Mouse (Mus musculus) MEL (cell line): ENCODE results near the gene Xpot. TPM values are rescaled to one million over a fixed set of nuclear protein-coding genes. Genes with fewer than 3 reads are reported as not detected.

Experiments
- DNase-seq: peaks from one replicate; pipeline ENCODE4 v3.0.0; 2011; ENCODE audit warnings: low read depth, low spot score
- H3K27ac ChIP-seq: 2 replicates; pipeline ENCODE4 v1.5.1; 2012; ENCODE audit warnings: low read depth, mild to moderate bottlenecking, control low read depth, low read length, moderate library complexity; ENCODE audit not compliant: control insufficient read depth
- H3K27me3 ChIP-seq, 2 experiments: fragments of 150-350 bp in 1 of 2; sonication (generic) in 1 of 2; 2 replicates each; pipeline ENCODE4 v1.6.1; 2012; ENCODE audit warnings: low read length in 2 of 2, mild to moderate bottlenecking in 2 of 2, improper control_type of control experiment in 1 of 2, moderate library complexity in 1 of 2; ENCODE audit not compliant: insufficient read depth in 2 of 2, control insufficient read depth in 1 of 2
- H3K36me3 ChIP-seq, 2 experiments: 2 replicates each; pipeline ENCODE4 v1.6.1; 2012 to 2014; ENCODE audit warnings: low read length in 2 of 2, improper control_type of control experiment in 1 of 2, inconsistent platforms in 1 of 2, mild to moderate bottlenecking in 1 of 2; ENCODE audit not compliant: insufficient read depth in 2 of 2, control insufficient read depth in 1 of 2
- H3K4me1 ChIP-seq, 2 experiments: fragments of 150-350 bp in 1 of 2; sonication (generic) in 1 of 2; 2 replicates each; pipeline ENCODE4 v1.6.1; 2012; ENCODE audit warnings: low read length in 2 of 2, improper control_type of control experiment in 1 of 2, mild to moderate bottlenecking in 1 of 2; ENCODE audit not compliant: insufficient read depth in 2 of 2, control insufficient read depth in 1 of 2
- H3K4me3 ChIP-seq, 2 experiments: fragments of 150-350 bp in 1 of 2; sonication (generic) in 1 of 2; 2 replicates each; pipeline ENCODE4 v1.5.1; 2012; ENCODE audit warnings: low read depth in 2 of 2, low read length in 2 of 2, mild to moderate bottlenecking in 2 of 2, moderate library complexity in 2 of 2, control low read depth in 1 of 2, improper control_type of control experiment in 1 of 2; ENCODE audit not compliant: control insufficient read depth in 1 of 2, insufficient read depth in 1 of 2
- H3K79me2 ChIP-seq: 2 replicates; pipeline ENCODE4 v1.6.1; 2012; ENCODE audit warnings: mild to moderate bottlenecking, low read length, moderate library complexity; ENCODE audit not compliant: control insufficient read depth, poor library complexity, insufficient read depth
- H3K9ac ChIP-seq: 2 replicates; pipeline ENCODE4 v1.6.1; 2012; ENCODE audit warnings: low read depth, mild to moderate bottlenecking, control low read depth, low read length, moderate library complexity; ENCODE audit not compliant: control insufficient read depth, poor library complexity, severe bottlenecking
- H3K9me3 ChIP-seq: fragments of 150-350 bp; sonication (generic); replicated peaks from 2 replicates; pipeline ENCODE4 v1.6.1; 2012; ENCODE audit warnings: mild to moderate bottlenecking, low read length, improper control_type of control experiment, moderate library complexity; ENCODE audit not compliant: insufficient read depth
- BHLHE40 ChIP-seq: IDR thresholded peaks from 2 replicates; pipeline ENCODE4 v1.6.1; 2012; ENCODE audit warnings: low read depth, mild to moderate bottlenecking, inconsistent platforms, low read length, improper control_type of control experiment, borderline replicate concordance
- CHD1 ChIP-seq: IDR thresholded peaks from 2 replicates; pipeline ENCODE4 v1.6.1; 2012; ENCODE audit warnings: low read depth, mild to moderate bottlenecking, inconsistent platforms, low read length, improper control_type of control experiment
- CHD2 ChIP-seq: IDR thresholded peaks from 2 replicates; pipeline ENCODE4 v1.6.1; 2011; ENCODE audit warnings: low read length, improper control_type of control experiment
- CTCF ChIP-seq, 3 experiments: IDR thresholded peaks in 2 of 3; conservative IDR thresholded peaks in 1 of 3; 2 replicates each; pipeline ENCODE4 v1.5.1; 2011 to 2012; ENCODE audit warnings: low read length in 3 of 3, low read depth in 2 of 3, mild to moderate bottlenecking in 2 of 3, improper control_type of control experiment in 1 of 3, inconsistent platforms in 1 of 3, mixed read lengths in 1 of 3, moderate library complexity in 1 of 3; ENCODE audit not compliant: control insufficient read depth in 1 of 3, insufficient read depth in 1 of 3, poor library complexity in 1 of 3, severe bottlenecking in 1 of 3
- ELF1 ChIP-seq: IDR thresholded peaks from 2 replicates; pipeline ENCODE4 v1.6.1; 2014; ENCODE audit warnings: low read depth, mild to moderate bottlenecking, inconsistent platforms, low read length, improper control_type of control experiment, moderate library complexity
- ETS1 ChIP-seq: IDR thresholded peaks from 2 replicates; pipeline ENCODE4 v1.6.1; 2012; ENCODE audit warnings: low read depth, mild to moderate bottlenecking, inconsistent platforms, low read length, improper control_type of control experiment, moderate library complexity
- HCFC1 ChIP-seq: IDR thresholded peaks from 2 replicates; pipeline ENCODE4 v1.6.1; 2012; ENCODE audit warnings: low read depth, mild to moderate bottlenecking, inconsistent platforms, low read length, improper control_type of control experiment, moderate library complexity
- JUND ChIP-seq: IDR thresholded peaks from 2 replicates; pipeline ENCODE4 v1.6.1; 2011; ENCODE audit warnings: low read depth, mild to moderate bottlenecking, improper control_type of control experiment, low read length
- KAT2A ChIP-seq: conservative IDR thresholded peaks from 2 replicates; pipeline ENCODE4 v1.6.1; 2012; ENCODE audit warnings: low read depth, low read length, improper control_type of control experiment, inconsistent platforms
- MAX ChIP-seq: IDR thresholded peaks from 2 replicates; pipeline ENCODE4 v1.6.1; 2011; ENCODE audit warnings: low read length, improper control_type of control experiment
- MAZ ChIP-seq: IDR thresholded peaks from 2 replicates; pipeline ENCODE4 v1.6.1; 2012; ENCODE audit warnings: low read depth, mild to moderate bottlenecking, inconsistent platforms, low read length, improper control_type of control experiment
- MEF2A ChIP-seq: IDR thresholded peaks from 2 replicates; pipeline ENCODE4 v1.6.1; 2014; ENCODE audit warnings: low read depth, mild to moderate bottlenecking, inconsistent platforms, low read length, improper control_type of control experiment; ENCODE audit not compliant: poor library complexity, insufficient replicate concordance, severe bottlenecking; ENCODE audit errors: extremely low read depth
- MXI1 ChIP-seq: IDR thresholded peaks from 2 replicates; pipeline ENCODE4 v1.6.1; 2011; ENCODE audit warnings: mild to moderate bottlenecking, low read depth, low read length, improper control_type of control experiment
- MYB ChIP-seq: IDR thresholded peaks from 2 replicates; pipeline ENCODE4 v1.6.1; 2011; ENCODE audit warnings: mild to moderate bottlenecking, low read depth, low read length, improper control_type of control experiment
- MYC ChIP-seq: IDR thresholded peaks from 2 replicates; pipeline ENCODE4 v1.6.1; 2011; ENCODE audit warnings: low read depth, mild to moderate bottlenecking, low read length, improper control_type of control experiment, moderate library complexity
- NELFE ChIP-seq: IDR thresholded peaks from 2 replicates; pipeline ENCODE4 v1.6.1; 2011; ENCODE audit warnings: low read depth, low read length, improper control_type of control experiment
- NRF1 ChIP-seq: IDR thresholded peaks from 2 replicates; pipeline ENCODE4 v1.6.1; 2014; ENCODE audit warnings: low read depth, mild to moderate bottlenecking, inconsistent platforms, low read length, improper control_type of control experiment, moderate library complexity; ENCODE audit not compliant: poor library complexity, insufficient read depth, severe bottlenecking
- POLR2A ChIP-seq, 2 experiments: IDR thresholded peaks; 2 replicates each; pipeline ENCODE4 v1.6.1; 2011 to 2012; ENCODE audit warnings: low read length in 2 of 2, mild to moderate bottlenecking in 2 of 2, control low read depth in 1 of 2, improper control_type of control experiment in 1 of 2, low read depth in 1 of 2, moderate library complexity in 1 of 2; ENCODE audit not compliant: control insufficient read depth in 1 of 2, insufficient read depth in 1 of 2, poor library complexity in 1 of 2
- RCOR1 ChIP-seq: IDR thresholded peaks from 2 replicates; pipeline ENCODE4 v1.6.1; 2012; ENCODE audit warnings: low read depth, mild to moderate bottlenecking, inconsistent platforms, low read length, improper control_type of control experiment
- SIN3A ChIP-seq: IDR thresholded peaks from 2 replicates; pipeline ENCODE4 v1.6.1; 2012; ENCODE audit warnings: low read length, improper control_type of control experiment, inconsistent platforms
- SMC3 ChIP-seq: IDR thresholded peaks from 2 replicates; pipeline ENCODE4 v1.6.1; 2011; ENCODE audit warnings: low read depth, low read length, improper control_type of control experiment
- TAL1 ChIP-seq: IDR thresholded peaks from 2 replicates; pipeline ENCODE4 v1.6.1; 2012; ENCODE audit warnings: mild to moderate bottlenecking, inconsistent platforms, low read length, moderate library complexity, mixed read lengths
- TBP ChIP-seq: IDR thresholded peaks from 2 replicates; pipeline ENCODE4 v1.8.0; 2011; ENCODE audit warnings: low read depth, low read length, improper control_type of control experiment
- UBTF ChIP-seq: IDR thresholded peaks from 2 replicates; pipeline ENCODE4 v1.6.1; 2012; ENCODE audit warnings: low read depth, mild to moderate bottlenecking, inconsistent platforms, low read length, improper control_type of control experiment, moderate library complexity, borderline replicate concordance; ENCODE audit not compliant: insufficient read depth
- USF1 ChIP-seq: IDR thresholded peaks from 2 replicates; pipeline ENCODE4 v1.6.1; 2014; ENCODE audit warnings: low read depth, mild to moderate bottlenecking, inconsistent platforms, low read length, improper control_type of control experiment, moderate library complexity
- USF2 ChIP-seq, 2 experiments: IDR thresholded peaks; 2 replicates each; pipeline ENCODE4 v1.6.1; 2011 to 2012; ENCODE audit warnings: improper control_type of control experiment in 2 of 2, low read length in 2 of 2, borderline replicate concordance in 1 of 2, inconsistent platforms in 1 of 2, low read depth in 1 of 2, mild to moderate bottlenecking in 1 of 2; ENCODE audit not compliant: insufficient read depth in 1 of 2
- ZC3H11A ChIP-seq: IDR thresholded peaks from 2 replicates; pipeline ENCODE4 v1.6.1; 2012; ENCODE audit warnings: low read depth, mild to moderate bottlenecking, inconsistent platforms, low read length, improper control_type of control experiment
- ZKSCAN1 ChIP-seq: IDR thresholded peaks from 2 replicates; pipeline ENCODE4 v1.6.1; 2012; ENCODE audit warnings: low read depth, mild to moderate bottlenecking, inconsistent platforms, low read length, improper control_type of control experiment, moderate library complexity
- ZMIZ1 ChIP-seq: IDR thresholded peaks from 2 replicates; pipeline ENCODE4 v1.6.1; 2012; ENCODE audit warnings: low read depth, mild to moderate bottlenecking, inconsistent platforms, low read length, improper control_type of control experiment, moderate library complexity
- ZNF384 ChIP-seq: IDR thresholded peaks from 2 replicates; pipeline ENCODE4 v1.6.1; 2012; ENCODE audit warnings: low read depth, mild to moderate bottlenecking, inconsistent platforms, low read length, improper control_type of control experiment
- polyA plus RNA-seq, 2 experiments: library from polyadenylated mRNA; stranded (reverse) in 1 of 2; unstranded in 1 of 2; fragments of >175 nt in 1 of 2; fragments of >200 nt in 1 of 2; gene quantifications; 2 replicates each; pipeline versions ENCODE4 v1.2.1 to v1.2.4; 2012; ENCODE audit warnings: low replicate concordance in 2 of 2, low read depth in 1 of 2; ENCODE audit not compliant: insufficient read length in 2 of 2, insufficient read depth in 1 of 2, missing spikeins in 1 of 2
- total RNA-seq: library from RNA; depleted of rRNA; stranded (reverse); fragments of 300-350 nt; gene quantifications from 2 replicates; pipeline ENCODE4 v1.2.3, GENCODE M21; 2012

Xpot gene
- total and polyA plus RNA-seq, 3 experiments: 122 to 304 (median 154) TPM

GRCm38 (mm10) chr10:121628561-121629040, 2.5 kb upstream of the Xpot start (continued):
- TF ChIP-seq MEF2A: no peak
- TF ChIP-seq TAL1: no peak
- peak; percentile 79; the same call in 1 of the 2 replicates for TF ChIP-seq ZMIZ1
- peak; percentile 54; the same call in 1 of the 2 replicates for TF ChIP-seq KAT2A
- peak; percentile 77; the same call in 1 of the 2 replicates for TF ChIP-seq NELFE
- no peak for TF ChIP-seq SMC3
- no peak for TF ChIP-seq CTCF (IDR thresholded peaks at IDR 0.05 in 2 of 3, conservative IDR thresholded peaks at IDR 0.05 in 1 of 3; ENCODE audit: control insufficient read depth in 1 of 3, insufficient read depth in 1 of 3, low read depth in 2 of 3, low read length in 3 of 3, poor library complexity in 1 of 3, severe bottlenecking in 1 of 3)
- TF ChIP-seq CHD2: no peak
- peak; percentile 97 for TF ChIP-seq MYC
- peak; percentile 59 for TF ChIP-seq BHLHE40
- TF ChIP-seq CHD1: 0 out of 2 replicates have a peak, but pooled peaks have one; percentile 16

- peaks cover 2 to 16% of the 10 kb centered on the region in 2 experiments; a peak in 3 of 4 replicates for H3K36me3 ChIP-seq
- H3K4me1 ChIP-seq: peaks cover 0 to 18% of the 10 kb centered on the region in 2 experiments; a peak in 3 of 4 replicates
- H3K9me3 ChIP-seq: no peaks in the 10 kb centered on the region
- H3K79me2 ChIP-seq: peaks cover 47% of the 10 kb centered on the region
- no peaks in the 10 kb centered on the region for H3K27me3 ChIP-seq
- peak overlapping the region; percentile 80 for H3K27ac ChIP-seq
- DNase-seq: peak; percentile 70
- H3K9ac ChIP-seq: peak overlapping the region; percentile 82
- H3K4me3 ChIP-seq: peak overlapping the region; percentile 65 to 79
- TF ChIP-seq JUND (no peak), UBTF (no peak), NRF1 (no peak), ZC3H11A (no peak), CTCF (IDR thresholded peaks at IDR 0.05 in 2 of 3, conservative IDR thresholded peaks at IDR 0.05 in 1 of 3; ENCODE audit: control insufficient read depth in 1 of 3, insufficient read depth in 1 of 3, low read depth in 2 of 3, low read length in 3 of 3, poor library complexity in 1 of 3, severe bottlenecking in 1 of 3) (no peak), ETS1 (peak; percentile 45), MAZ (no peak), USF1 (no peak), HCFC1 (0 out of 2 replicates have a peak, but pooled peaks have one; percentile 41), ELF1 (no peak), MYB (no peak), MEF2A (no peak), CHD1 (no peak; the same call in 1 of the 2 replicates), USF2 (IDR thresholded peaks at IDR 0.05; ENCODE audit: borderline replicate concordance in 1 of 2, insufficient read depth in 1 of 2, low read depth in 1 of 2, low read length in 2 of 2) (no peak), CHD2 (no peak), ZMIZ1 (no peak), MXI1 (no peak; the same call in 1 of the 2 replicates), TAL1 (peak; percentile 15; the same call in 1 of the 2 replicates), MYC (peak; percentile 78; the same call in 1 of the 2 replicates), BHLHE40 (no peak), KAT2A (no peak), NELFE (no peak; the same call in 1 of the 2 replicates), ZKSCAN1 (no peak), RCOR1 (no peak), POLR2A (IDR thresholded peaks at IDR 0.05; ENCODE audit: control insufficient read depth in 1 of 2, insufficient read depth in 1 of 2, low read depth in 1 of 2, low read length in 2 of 2, poor library complexity in 1 of 2) (0 out of 4 replicates have a peak, but pooled peaks of 1 of the 2 experiments have one; percentile 23), SIN3A (0 out of 2 replicates have a peak, but pooled peaks have one; percentile 16), MAX (peak; percentile 72), SMC3 (no peak), TBP (peak; percentile 76), ZNF384 (peak; percentile 86)
Measured at GRCm38 (mm10) chr10:121627216-121627852, 1.2 kb upstream of the Xpot start.
